Mouse (Mus musculus) embryo, embryonic 9.5 days (tissue): Measurements from ENCODE around the gene Sat2.
A peak's percentile ranks its signal among the peaks of the same experiment; 100 is the strongest.

Experiments
- DNase-seq: peaks from one replicate; pipeline ENCODE4 v3.0.0-alpha.2; 2017; ENCODE audit errors: extremely low spot score

Gene Sat2

GRCm38 (mm10) chr11:69621571-69622268 is at the start of gene Sat2:
Gene Sat2, plus strand, starts transcription at chr11:69622024.
- peak; percentile 82 for DNase-seq

GRCm38 (mm10) chr11:69575220-69575619 is 46.6 kb upstream of the Sat2 start:
- DNase-seq: no peak

- DNase-seq: no peak
These were observed 45.5 kb upstream of the Sat2 start for GRCm38 (mm10) chr11:69576307-69576706.

GRCm38 (mm10) chr11:69578301-69578700 is 43.5 kb upstream of the Sat2 start:
- DNase-seq: no peak

- peak; percentile 98 for DNase-seq
These were observed 42.5 kb upstream of the Sat2 start for GRCm38 (mm10) chr11:69579128-69580017.

- peak; percentile 90 for DNase-seq
These were observed 41.7 kb upstream of the Sat2 start, which contains the start of the genes Wrap53 and Trp53 for GRCm38 (mm10) chr11:69580091-69580514. Gene Wrap53, minus strand, starts transcription at chr11:69580255. Gene Trp53, plus strand, starts transcription at chr11:69580359.

GRCm38 (mm10) chr11:69580572-69581146 is 41.2 kb upstream of the Sat2 start:
- DNase-seq: no peak

- DNase-seq: peak; percentile 91
These were observed 40.6 kb upstream of the Sat2 start for GRCm38 (mm10) chr11:69581147-69581688.

- no peak for DNase-seq
These were observed 40.0 kb upstream of the Sat2 start for GRCm38 (mm10) chr11:69581814-69582213.

GRCm38 (mm10) chr11:69582230-69582805 is 39.5 kb upstream of the Sat2 start:
- no peak for DNase-seq

- no peak for DNase-seq
These were observed 37.8 kb upstream of the Sat2 start for GRCm38 (mm10) chr11:69584008-69584407.

- DNase-seq: no peak
These were observed 36.9 kb upstream of the Sat2 start for GRCm38 (mm10) chr11:69584937-69585336.

GRCm38 (mm10) chr11:69585718-69586325 is 36.0 kb upstream of the Sat2 start:
- DNase-seq: no peak

- no peak for DNase-seq
These were observed 32.5 kb upstream of the Sat2 start for GRCm38 (mm10) chr11:69589207-69589834.

GRCm38 (mm10) chr11:69590622-69591021 is 31.2 kb upstream of the Sat2 start:
- DNase-seq: no peak

- no peak for DNase-seq
These were observed 30.4 kb upstream of the Sat2 start for GRCm38 (mm10) chr11:69591424-69591823.

GRCm38 (mm10) chr11:69591899-69592637 is 29.8 kb upstream of the Sat2 start:
- DNase-seq: no peak

- DNase-seq: no peak
These were observed 29.0 kb upstream of the Sat2 start for GRCm38 (mm10) chr11:69592799-69593198.

- no peak for DNase-seq
These were observed 27.0 kb upstream of the Sat2 start for GRCm38 (mm10) chr11:69594853-69595252.

- no peak for DNase-seq
These were observed 22.4 kb upstream of the Sat2 start for GRCm38 (mm10) chr11:69599436-69599835.
